Mouse (Mus musculus) adrenal gland, adult 2 months (tissue): ENCODE measurements around the gene Tbx2. TPM values are rescaled to one million over a fixed set of nuclear protein-coding genes. Genes with fewer than 3 reads are reported as not detected.
A peak's percentile ranks its signal among the peaks of the same experiment; 100 is the strongest.

Experiments
- DNase-seq: peaks from one replicate; pipeline ENCODE4 v3.0.0; 2021
- long read RNA-seq: library from polyadenylated mRNA; stranded (forward); transcript quantifications from one replicate; pipeline ENCODE4 v2.0.0, GENCODE M21; 2021
- polyA plus RNA-seq: library from polyadenylated mRNA; depleted of rRNA; stranded (reverse); fragments of >200 nt; gene quantifications from 2 replicates; pipeline ENCODE4 v1.2.3, GENCODE M21; 2012; rRNA removed
- total RNA-seq, 2 experiments: library from RNA; stranded (reverse); gene quantifications; 2 replicates each; pipeline ENCODE4 v1.2.3; 2021

The Tbx2 gene
- total RNA-seq (10 to 100 TPM; 16.8 to 29.0 TPM), polyA plus RNA-seq (54.5 and 56.0 TPM in 2 replicates)
- long read RNA-seq, transcript Tbx2-201 (7 exons, 3,626 nt), result major isoform, 60 of 74 reads
- long read RNA-seq, partial matches to known transcripts, result 8 of 74 reads
- long read RNA-seq, other reads (novel, unspliced or antisense), result 6 of 74 reads

DNA sequence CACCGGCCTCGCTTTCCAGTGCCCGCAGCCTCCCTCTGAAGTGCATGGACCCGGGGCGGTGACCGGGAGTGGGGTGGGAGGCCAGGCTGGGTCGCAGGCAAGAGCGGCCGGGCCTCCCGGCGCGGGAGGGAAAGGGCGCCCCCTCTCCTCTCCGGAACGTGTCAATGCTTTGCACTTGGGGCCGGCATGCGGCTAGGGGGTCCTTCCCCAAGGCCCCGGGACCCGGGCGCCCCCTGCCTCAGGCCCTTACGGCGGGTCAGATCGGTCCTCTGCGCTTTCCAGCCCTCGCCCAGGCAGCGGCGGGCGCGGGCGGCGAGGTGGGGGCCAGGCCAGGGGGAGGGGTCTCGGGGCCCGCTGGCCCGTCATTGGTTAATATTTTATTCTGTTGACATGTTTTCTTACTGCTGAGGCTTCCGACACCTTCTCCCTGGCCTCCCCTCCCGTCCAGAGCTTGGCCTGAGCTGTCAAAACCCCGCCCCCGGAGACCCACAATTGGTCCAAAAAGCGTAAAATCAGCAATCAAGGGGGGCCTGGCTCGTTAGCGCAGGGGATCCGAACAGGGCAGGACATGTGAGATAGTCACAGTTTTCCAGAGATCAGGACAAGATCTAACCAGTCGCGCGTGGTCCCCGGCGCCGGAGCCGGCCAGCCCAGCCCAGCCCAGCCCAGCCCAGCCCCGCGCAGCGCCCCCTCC is at the start of gene Tbx2:
TSS of gene Tbx2 (plus strand) at position 321 of the 694 bp plus-strand sequence.
- DNase-seq, result peak; percentile 90

DNA sequence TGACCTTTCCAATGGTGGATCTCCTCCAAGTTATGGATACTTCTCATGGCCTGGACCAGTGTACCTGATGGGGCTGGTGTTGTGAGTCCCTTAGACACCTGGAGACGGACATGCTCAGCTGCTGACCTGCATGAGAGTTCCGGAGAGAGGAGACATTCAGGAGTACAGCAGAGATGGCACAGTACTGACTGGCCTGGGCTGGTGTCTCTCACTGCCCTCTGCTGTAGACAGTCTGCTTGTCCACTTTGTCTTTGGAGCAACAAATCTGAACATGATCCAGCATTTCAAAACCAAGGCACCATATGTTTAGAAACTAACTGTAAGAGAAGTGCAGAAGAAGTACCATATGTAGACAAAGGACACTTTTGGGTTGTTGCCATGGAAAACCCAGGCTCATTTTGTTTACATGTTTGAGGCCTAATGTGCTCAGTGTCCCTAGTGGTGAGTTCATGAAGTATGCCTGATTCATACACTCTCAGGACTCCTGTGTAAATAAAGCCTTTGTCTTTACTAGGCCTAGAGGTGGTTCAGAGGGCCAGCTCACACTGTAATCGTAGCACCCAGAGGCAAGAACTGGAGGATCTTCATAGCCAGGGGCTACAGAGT is 46.1 kb upstream of the Tbx2 start:
- DNase-seq, result peak; percentile 22

DNA sequence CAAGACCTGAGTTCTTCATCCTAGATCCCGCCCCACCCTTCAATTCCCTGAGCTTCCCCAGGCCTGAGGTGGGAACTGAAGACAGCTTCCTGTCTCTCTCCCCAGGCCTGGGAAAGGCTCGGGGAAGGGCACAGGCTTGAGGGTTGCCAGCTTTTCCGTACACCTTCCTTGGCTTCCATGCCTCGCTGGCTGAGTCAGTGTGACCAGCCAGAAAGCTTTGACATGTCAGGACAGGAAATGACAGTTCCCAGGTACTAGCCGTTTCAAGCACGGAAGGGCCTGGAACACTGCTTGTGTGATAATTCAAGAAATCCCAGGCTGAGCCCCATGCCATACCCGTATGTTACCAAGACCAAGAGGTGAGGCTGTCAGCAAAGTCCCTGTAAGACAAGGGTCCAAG is 42.6 kb upstream of the Tbx2 start:
- no peak for DNase-seq

DNA sequence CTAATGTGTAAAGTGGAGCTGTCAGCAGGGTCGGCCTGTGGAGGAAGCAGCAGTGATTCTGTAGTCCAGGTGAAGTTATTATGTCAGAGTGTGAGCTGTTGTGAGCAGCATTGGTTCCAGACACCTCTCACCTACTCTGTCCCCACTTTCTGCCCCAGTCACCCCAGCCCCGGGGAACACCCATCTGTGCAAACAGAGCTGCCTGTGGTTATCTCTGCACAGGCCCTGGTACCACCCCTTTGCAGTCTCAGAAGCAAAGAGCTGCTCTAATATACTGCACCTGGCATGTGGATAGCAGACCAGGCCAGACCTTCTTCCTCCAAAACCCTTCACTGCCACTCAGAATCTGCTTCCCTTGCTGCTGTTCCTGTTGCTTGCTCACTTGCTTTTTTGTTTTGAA is 42.1 kb upstream of the Tbx2 start:
- no peak for DNase-seq

DNA sequence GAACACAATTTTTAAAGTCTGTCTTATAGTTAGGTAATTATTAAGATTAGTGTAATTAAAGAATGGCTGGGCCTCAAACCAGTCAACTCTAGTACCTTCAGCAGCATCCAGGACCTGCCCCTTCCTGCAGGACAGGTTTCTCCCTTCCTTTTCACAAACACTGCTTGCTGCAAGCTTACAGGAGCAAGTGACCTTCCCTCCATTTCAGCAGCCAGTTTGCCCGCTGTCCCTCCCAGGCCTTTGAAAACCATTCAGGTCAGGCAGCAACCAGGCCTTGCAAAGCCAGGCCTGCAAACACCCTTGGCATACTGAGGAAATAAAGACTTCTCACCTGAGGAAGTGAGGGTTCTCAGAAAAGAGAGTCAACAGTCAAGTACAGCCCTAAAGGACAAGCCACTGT is 41.1 kb upstream of the Tbx2 start:
- DNase-seq, result no peak

DNA sequence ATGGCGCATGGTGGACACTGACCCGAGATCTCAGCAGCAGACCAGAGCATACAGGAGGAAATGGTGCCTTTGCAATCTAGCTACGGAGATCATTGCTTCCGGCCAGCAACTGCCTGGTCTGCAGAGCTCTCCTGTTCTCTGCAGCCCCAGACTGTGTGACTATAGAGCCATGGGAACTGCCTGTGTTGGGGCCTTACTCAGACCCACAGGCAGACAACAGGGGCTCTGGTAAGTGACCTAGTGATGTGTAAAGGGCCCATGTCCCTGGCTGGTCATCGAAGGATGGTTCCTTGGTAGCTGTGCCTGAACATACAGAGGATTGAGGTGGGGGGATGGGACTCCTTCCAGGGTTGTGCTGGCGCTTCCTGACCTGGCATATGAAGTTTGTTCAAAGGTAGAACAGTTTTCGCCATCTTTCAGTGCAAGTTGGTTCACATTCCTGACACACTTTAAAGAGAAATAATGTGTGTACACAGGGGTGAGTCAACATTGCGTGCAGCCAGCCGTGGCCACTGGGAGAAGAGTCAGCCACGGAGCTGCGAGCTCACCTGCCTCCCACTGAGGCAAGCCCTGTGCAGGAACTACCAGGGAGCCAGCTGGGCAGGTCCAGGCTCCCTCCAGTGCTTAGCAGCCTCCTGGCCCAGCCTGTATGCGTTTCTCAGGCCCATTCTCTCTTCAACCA is 39.7 kb upstream of the Tbx2 start:
- no peak for DNase-seq

DNA sequence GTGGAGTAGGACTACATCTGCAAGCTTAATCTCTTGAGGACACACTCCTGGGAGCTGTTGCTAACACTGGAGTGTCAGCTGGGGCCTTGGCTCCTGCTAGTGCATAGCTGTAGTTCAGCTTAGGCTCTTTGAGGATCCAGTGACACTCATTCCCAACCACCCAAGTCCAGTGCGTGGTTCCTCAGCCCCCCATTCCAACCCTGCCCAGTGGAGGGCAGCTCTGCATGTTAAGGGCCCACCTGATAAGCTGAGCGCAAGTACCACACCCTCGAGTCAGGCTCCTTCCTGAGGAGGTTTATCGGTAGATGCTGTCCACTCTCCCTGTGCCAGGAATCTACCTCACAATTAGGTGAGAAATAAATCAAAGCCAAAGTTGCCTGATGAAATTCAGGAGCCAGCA is 32.9 kb upstream of the Tbx2 start:
- DNase-seq, result no peak

DNA sequence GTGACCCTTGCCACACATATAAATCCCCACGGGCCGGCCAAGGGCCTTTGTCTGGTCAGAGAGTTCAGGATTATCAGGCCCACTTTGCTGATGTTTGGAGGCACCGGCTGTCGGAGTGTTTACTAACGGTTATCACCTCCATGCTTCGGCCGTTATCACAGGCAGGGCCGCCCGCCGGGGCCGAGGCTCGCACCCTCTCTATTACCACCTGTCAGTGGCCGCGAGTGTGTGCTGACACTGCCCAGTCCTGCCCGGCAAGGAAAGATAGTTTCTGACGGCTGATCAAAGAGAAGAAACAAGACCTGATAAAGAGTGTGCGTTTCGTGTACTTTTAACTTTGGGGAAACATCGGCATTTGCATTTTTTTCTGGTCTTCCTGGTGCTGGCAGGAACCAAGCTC is 32.5 kb upstream of the Tbx2 start:
- no peak for DNase-seq

DNA sequence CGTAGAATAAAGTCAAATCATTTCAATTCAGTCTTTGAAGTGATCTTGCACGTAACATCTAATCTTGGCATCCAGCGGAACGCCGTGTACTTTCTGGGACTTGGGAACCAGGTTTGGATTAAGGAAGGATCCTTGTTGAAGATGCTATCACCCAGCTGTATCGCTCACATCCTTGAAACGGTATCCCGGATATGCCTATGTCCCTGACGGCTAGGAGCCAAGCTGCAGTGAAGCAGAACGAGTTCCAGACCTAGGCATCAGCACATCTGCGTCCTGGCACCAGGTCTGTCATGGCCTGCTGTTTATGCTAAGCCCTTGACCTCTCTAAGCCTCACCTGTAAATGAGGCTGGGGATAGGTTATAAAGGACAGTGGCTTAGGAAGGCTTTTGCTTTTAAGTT is 32.0 kb upstream of the Tbx2 start:
- no peak for DNase-seq

DNA sequence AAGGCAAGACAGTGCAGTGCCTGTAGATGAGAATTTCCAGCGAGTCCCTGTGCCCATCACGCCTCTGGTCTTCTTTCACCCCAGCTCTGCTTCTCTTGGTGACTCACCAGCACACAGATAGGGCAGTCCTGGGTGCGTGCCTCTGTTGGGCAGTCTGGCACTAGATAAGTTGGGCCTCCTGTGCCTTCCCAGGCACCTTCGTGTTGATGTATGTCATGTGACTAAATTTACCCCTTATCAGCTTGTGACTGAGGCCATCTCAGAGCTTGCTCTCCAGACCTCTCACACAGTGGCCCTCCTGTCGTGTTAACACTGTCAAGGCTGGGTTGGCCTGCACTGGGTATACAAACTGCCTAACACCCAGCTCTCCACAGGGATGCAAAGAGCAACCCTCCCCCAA is 28.3 kb upstream of the Tbx2 start:
- DNase-seq, result no peak

DNA sequence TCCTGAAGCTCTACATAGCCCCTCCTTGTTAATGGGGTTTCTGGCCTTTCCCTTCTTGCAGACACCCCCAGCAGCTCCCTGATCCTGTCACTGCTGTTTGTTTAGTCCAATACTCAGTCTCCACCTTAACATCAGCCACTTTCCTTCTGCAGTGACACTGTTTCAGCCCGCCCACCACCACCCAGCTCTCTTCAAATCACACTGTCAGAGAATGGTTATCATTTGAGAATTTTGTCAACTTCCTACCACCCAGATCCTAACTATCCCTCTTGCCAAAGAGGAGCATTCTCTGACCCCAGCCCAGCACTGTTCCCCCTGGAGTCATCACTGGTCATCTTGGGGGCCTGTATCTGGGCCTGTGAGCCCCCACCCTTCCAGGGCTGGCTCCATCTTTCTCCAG is 26.6 kb upstream of the Tbx2 start:
- no peak for DNase-seq

DNA sequence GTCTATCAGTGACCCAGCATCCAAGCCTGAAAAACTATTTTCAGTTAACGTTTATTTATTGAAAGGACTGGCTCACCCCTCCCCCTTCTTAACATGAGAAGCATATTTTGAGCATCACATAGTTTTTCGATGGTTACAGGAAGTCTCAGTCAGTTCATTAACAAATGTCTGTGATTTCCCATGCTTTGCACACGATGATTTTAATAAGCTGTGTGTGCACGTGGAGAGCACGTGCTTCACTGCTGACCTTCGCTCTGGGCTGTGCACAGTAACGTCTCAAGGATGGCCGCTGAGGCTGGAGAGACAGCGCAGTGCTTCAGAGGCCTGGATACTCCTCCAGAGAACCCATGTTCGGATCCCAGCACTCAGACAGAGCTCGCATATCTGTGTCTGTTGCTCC is 25.0 kb upstream of the Tbx2 start:
- DNase-seq, result no peak

DNA sequence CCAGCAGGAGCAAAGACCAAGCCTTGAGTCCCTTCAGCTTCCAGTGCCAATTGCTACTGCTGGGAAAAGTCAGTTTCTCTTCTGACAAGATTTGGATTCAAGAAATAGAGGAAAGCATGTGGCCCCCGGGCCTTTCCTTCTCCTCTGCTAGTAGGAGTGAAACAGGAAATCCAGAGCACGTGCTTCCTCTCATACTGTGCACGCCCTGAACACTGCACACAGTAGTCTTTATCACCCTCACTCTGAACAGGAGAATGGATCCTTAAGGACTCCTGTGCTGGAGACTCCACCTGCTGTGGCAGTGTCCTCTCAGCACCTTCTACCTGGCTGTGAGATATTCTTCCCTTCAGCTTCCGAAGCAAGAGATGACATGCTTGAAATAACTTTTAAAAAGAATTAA is 21.1 kb upstream of the Tbx2 start:
- DNase-seq, result no peak

DNA sequence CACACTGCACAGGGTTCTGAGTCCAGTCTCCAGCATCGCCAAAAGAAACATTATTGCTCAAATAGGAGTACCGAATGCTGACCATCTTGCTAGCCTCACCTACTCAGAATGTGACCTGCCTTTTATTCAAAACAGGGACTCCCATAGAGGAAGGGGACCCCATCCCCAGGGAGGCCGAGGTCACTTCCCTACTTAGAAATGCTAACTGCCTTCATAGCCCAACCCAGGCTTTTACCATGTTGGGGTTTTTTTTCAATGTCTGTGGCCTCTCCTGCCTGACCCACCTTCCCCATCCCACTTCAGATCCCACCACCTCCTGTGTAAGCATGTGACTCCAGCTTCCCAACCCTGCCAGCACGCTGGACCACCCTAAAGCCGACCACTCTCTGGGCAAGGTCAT is 20.7 kb upstream of the Tbx2 start:
- DNase-seq, result no peak

DNA sequence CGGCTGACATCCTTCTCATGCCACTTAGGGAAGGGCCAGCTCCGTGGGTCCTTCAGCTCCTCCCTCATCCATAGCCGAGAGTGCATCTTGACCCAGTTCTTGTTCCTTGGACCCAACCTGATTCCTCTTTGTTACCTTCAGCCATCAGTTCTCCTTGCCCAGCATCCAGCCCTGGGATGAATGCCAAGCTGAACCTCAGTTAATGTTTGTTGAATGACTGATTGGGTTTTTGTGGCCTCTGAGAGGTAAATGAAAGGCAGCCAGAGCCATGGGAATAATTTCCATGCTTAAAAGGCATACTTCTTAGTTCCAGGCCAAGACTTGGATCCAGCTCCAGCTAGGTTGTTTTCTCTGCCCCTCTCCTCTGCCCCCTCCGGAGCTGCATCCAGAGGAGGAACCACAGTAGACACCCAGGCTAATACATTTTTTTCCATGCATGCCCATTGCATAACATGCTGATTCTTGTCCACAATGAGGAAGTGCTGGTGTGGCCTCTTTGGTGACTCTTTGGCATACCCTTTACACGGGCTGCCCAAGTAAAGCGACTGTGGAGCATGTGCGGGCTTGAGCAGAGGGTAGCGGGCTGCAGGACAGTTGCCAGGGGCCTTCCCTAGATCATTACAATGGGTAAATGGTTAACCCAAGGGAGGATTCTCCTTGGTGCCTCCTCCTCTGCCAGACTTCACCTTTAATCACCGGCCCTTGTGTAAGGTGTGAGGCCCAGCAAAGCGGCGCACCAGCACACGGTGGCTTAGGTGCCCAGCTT is 20.0 kb upstream of the Tbx2 start:
- no peak for DNase-seq

DNA sequence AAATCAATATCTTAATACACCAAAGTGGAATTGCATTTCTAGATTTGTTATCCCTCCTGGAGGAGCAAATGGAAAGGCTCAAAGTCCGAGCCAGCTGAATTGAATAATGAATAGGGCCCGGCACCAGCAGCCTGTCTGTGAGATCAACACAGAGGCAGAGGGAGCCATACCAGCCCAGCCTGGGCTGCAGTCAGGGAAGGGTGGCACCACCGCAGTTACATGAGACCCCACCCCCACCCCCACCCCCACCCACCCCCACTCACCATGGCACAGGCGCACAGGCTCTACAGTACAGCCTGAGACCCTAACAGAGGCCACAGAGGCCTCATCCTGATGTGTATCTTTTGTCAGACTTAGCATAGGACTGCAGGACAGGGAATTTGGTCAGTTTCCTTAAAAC is 17.7 kb upstream of the Tbx2 start:
- no peak for DNase-seq

DNA sequence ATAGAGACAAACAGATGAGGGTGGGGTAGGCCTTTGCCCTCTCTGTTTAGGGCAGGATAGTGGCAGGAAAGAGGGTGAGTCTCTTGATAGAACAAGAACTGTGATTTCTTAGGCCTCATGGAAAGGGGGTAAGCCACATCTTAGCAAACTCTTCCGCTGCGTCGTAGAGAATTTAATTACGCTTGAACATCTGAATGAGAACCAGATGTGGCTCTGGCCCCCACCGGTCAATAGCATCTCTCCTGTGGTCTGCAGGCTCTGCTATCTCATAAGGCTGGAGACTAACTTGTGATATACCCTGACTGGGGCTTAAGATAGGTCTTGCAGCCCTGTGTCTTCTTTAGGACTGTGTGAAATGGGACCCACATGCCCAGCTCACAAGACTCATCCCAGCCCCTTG is 15.9 kb upstream of the Tbx2 start:
- DNase-seq, result no peak

DNA sequence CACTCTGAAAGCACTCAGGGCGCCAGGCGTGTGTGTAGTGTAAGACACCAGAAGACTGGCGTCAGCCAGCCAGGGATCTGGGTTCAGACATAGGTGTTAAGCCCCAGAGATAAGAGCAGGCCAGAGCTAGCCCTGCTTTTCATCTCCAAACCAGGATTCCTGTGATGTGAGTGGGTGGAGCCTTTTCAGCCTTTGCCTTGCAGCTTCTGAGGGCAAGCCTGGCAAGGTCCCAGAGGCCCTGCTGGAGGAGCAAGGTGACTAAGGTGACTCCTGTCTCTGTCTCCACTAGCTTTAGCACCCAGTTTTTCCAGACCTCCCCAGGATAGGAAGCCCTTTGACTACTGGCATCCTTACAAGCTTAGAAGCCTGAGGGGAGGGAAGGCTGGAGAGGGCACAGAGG is 13.9 kb upstream of the Tbx2 start:
- DNase-seq, result peak; percentile 57

DNA sequence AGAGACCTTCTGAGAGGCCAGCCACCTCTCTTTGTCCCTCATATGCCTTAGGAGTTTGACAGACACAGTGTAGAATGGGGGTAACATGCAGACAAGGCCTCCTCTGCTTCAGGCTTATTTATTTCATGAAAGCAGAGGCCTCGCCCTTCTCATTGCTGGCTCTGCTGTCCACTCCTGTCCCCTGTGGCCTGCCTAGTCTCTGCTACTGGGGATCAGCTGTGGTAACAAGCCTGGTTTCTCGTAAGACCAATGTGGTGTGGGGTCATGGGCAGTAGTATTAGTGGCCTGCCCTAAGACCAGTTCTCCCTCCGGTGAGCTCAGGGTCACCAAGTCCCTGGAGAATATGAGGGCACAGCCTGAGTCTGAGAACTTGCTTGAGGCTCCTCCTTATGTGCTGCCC is 11.4 kb upstream of the Tbx2 start:
- DNase-seq, result no peak

DNA sequence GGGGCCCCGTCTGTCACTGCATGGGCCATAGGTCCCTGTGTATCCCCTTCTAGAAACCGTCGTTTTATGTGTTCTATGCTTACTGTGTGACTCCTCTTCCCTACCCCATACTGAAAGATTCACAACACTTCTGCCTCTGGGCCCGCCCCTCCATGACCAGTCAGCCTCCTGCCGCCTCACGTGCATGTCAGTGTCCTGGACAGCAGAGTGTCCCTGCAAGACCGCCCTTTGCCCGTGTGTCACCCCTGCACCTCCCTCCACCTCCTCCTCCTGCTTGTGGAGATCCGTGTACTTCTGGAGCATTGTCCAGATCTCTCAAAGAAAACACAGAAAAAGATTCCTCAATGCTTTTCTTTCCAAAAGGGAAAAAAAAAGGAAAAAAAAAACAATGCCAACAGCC is 10.7 kb upstream of the Tbx2 start:
- no peak for DNase-seq

DNA sequence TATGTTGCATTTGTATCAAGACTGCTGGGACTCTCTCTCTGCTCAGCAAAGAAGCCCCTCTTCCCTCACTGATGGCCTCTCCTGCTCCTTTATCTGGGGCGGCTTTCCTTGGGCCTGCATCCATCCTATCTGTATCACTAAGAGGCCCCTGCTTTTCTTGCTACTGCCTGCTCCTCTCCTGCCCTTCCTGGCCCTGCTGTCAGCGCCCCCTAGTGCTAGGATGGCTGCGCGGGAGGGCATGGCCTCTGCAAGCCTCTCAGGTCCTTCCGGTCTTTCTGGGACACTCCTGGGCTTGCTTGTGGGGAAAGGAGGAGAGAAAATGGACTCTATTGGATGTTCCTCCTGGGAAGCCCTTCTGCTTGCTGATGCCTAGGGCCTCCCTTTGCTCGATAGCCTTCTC is 9.2 kb upstream of the Tbx2 start:
- DNase-seq, result peak; percentile 88

DNA sequence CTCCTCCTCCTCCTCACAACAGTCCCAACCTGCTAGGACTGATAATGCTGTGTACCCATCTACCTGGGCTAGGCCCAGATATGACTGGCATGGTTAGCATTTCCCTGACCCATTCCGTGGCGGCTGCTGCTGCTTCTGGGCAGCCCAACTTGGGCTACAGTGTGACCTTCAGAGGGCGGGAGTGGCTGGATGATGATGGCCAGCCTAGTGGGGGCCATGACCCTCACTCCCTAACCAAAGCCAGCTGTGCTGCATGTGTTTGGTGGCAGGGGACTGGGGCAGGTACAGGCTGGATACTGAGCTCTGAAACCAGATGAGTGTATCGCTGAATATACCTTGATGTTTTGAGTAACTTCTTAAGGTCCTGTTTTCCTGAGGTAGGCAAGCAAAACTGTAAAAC is 8.6 kb upstream of the Tbx2 start:
- no peak for DNase-seq

DNA sequence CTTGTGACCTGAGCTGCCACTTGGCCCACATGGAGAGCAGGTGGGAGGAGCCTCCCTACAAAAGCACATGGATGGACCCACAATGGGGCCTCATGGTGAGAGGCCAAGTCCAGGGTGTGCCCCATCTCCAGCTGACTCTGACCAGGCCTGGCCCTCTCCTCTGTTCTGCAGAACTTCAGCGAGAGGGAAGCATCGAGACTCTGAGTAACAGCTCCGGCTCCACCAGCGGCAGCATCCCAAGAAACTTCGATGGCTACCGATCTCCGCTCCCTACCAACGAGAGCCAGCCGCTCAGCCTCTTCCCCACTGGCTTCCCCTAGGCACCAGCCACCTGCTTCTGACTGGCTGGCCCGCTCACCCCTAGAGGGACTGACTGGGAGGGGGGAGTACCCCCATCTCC is 7.3 kb upstream of the Tbx2 start:
- no peak for DNase-seq
